Mouse (Mus musculus): ENCODE results near the gene Zc3h15. TPM values are rescaled to one million over a fixed set of nuclear protein-coding genes. Genes with fewer than 3 reads are reported as not detected.
A peak's percentile ranks its signal among the peaks of the same experiment; 100 is the strongest.
"Not testable (repeated sequence)": the region's sequence is repeated elsewhere in the genome, so short reads cannot be mapped to it uniquely, and the experiment has no call there.

The Zc3h15 gene
- total RNA-seq, 2 experiments from 2014 or later: 69.0 to 70.8 TPM

DNA sequence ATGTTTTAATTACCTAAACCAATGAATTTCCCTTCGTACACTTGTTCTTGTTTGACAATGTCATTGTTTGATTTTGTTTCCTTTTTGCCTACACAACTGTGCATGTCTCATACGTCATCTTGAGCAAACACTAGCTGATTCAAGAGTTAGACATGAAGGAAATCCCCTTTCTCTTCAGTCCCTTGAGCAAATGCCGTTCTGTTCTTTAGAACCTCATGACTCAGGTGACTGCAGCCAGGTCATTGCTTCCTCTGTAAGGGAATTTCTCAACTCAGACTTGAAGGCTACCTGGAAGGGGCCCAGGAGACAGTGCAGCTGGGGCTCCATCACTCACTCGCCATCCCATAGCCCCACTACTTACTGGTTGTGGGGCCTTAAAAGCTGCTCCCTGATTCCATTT, 56.4 kb downstream of the Zc3h15 start:
- intact Hi-C loops (cut with DNase I): no loop called here

DNA sequence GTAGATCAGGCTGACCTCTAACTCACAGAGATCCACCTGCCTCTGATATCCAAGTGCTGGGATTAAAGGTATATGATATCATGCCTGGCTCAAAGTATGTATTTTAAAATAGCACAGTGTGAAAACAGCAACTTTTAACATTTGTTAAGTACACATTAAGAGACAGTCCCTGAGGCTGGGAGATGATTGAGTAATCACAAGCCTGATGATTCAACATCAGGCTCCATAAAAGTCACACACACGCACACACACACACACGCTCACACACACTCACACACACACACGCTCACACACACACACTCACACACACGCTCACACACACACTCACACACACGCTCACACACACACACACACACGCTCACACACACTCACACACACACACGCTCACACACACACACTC, 58.2 kb downstream of the Zc3h15 start:
- no peak for DNase-seq
- intact Hi-C loops (cut with DNase I): loop anchor here (1.0 kb wide), 1 partner anchor 22 kb away; the partner anchor contains the start of gene Itgav
- TF ChIP-seq CTCF (IDR thresholded peaks at IDR 0.05): no peak
- H3K27ac ChIP-seq: no peak overlapping the region
- no peak overlapping the region for H3K4me3 ChIP-seq

More for the DNA sequence above, 56.4 kb downstream of the Zc3h15 start:
- DNase-seq: no peak
- Histone ChIP-seq H3K4me3 (no peak overlapping the region), H3K27ac (no peak overlapping the region)
- no peak for TF ChIP-seq CTCF (IDR thresholded peaks at IDR 0.05)

DNA sequence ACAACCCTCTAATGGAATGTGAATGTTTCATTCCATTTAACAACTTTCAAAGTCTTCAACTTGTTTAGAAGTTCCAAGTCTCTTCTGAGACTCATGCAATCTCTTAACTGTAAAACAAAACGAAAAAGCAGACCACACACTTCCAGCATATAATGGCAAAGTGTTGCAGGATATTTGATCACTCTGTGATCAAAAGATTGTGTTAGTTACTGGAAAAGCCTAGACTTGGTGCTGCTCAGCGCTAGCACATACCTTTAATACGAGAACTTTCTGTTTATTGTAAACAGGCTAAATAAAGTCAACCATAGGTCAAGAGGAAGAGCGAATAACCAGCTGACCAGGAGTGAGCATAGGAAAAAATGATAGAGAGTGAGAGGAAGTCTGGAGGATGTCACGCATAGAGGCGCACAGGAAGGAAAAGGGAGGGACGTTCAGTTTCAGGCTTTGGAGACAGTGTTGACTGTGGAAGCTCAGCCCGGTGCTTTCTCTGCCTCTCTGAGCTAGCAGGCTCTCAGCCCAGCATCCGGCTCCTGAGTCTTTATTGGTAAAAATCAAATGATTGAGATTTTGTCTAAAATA, 61.4 kb downstream of the Zc3h15 start:
- Histone ChIP-seq H3K27ac (no peak overlapping the region), H3K4me3 (no peak overlapping the region)
- DNase-seq: no peak
- intact Hi-C loops (cut with DNase I): loop anchor here (2.0 kb wide), 1 partner anchor 17 kb away; no protein-coding TSS in a partner anchor
- TF ChIP-seq CTCF (IDR thresholded peaks at IDR 0.05): no peak

DNA sequence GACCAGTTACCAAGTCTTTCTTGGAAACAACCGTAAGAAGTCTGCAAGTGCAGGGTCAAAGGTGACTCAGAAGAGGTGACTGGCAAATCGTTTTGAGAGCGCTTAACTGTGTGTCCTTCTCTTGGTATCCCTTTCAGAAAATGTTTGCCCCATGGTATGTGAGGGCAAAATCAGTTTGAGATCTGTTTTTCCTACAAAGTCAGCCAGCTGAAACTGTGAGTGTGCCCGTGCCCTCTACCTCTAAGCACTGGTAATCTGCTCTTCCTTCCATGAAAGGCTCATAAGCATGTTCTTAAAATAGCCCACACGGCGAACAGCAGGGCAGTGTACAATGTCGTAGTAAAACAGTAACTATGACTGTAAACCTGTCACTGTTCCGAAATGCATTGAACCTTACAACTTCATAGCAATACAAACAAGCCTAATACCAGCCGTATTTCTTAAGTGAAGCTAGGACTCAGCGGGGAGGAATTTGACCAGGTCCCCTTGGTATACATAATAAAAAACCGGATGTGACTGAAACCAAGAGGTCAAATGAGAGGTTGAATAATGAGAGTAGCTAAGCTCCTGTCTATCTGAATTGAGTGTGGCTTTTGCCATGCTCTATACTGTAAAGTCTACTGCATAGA, 65.8 kb downstream of the Zc3h15 start:
- H3K4me3 ChIP-seq: peak overlapping the region; percentile 25; the same call in 1 of the 2 replicates
- peak overlapping the region; percentile 41 for H3K27ac ChIP-seq
- DNase-seq: no peak
- intact Hi-C loops (cut with DNase I): no loop called here
- no peak for TF ChIP-seq CTCF (IDR thresholded peaks at IDR 0.05)

DNA sequence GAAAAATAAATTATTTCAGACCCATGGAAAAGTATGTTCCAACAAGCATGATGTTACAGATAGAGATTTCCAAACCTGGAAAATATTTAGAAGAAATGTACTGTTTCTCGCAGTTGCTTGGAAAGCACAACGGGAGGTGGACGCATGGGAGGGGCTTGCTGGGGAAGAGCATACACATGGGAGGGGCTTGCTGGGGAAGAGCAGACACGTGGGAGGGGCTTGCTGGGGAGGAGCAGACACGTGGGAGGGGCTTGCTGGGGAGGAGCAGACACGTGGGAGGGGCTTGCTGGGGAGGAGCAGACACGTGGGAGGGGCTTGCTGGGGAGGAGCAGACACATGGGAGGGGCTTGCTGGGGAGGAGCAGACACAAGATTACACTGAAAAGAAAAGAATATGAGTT, 69.0 kb downstream of the Zc3h15 start:
- DNase-seq; intact Hi-C loops (cut with DNase I); H3K27ac ChIP-seq; H3K4me3 ChIP-seq: not testable (repeated sequence)

DNA sequence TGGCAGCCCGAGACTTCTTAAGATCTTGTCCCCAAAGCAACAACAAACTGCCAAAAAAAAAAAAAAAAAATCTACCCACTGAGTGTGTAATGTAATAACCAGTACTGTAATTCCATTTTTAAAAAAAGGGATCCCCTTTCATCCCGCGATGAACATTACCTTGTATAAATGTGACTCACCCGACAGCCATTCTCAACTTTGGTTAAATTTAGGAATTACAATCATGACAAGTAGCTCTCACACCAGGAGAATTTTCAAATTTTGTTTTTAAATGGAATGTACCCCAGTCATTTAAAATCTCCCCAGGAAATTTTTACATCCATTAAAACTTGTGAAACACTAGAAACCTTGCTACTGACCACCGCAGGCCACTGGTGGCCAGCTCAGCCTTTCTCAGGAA, 69.7 kb downstream of the Zc3h15 start:
- no peak for DNase-seq
- Histone ChIP-seq H3K4me3 (no peak overlapping the region; the same call in 1 of the 2 replicates), H3K27ac (no peak overlapping the region)
- no peak for TF ChIP-seq CTCF (IDR thresholded peaks at IDR 0.05)
- intact Hi-C loops (cut with DNase I): no loop called here

Other genes starting within 250 kb of the Zc3h15 start
- 10 to 100 TPM; 33.2 to 43.9 TPM for gene Itgav, start 80.0 kb downstream of the Zc3h15 start, total RNA-seq (2021)
- gene Fam171b, start 168.2 kb downstream of the Zc3h15 start, total RNA-seq (2021): 1 to 10 TPM in 1 of 2 experiments, under 1 TPM in 1; 0.79 to 1.4 TPM

All from gastrocnemius, adult 2 months (tissue).